Mouse (Mus musculus) hindbrain, embryonic 15.5 days (tissue): ENCODE results near the gene Rprd1b. TPM values are rescaled to one million over a fixed set of nuclear protein-coding genes. Genes with fewer than 3 reads are reported as not detected.

Experiments
- ATAC-seq: fragments of 200-750 bp; cut with Nextera tagmentation; 2 replicates; pipeline ENCODE4 v1.8.0; 2017; ENCODE audit warnings: low read depth, moderate number of reproducible peaks, moderate TSS enrichment; ENCODE audit not compliant: low FRiP score
- H3K27ac ChIP-seq: fragments of 300-500 bp; sonication (generic); replicated peaks from 2 replicates; pipeline ENCODE4 v1.5.1; 2015; ENCODE audit warnings: mild to moderate bottlenecking, inconsistent platforms
- H3K27me3 ChIP-seq: fragments of 300-500 bp; sonication (generic); 2 replicates; pipeline ENCODE4 v1.6.1; 2015; ENCODE audit warnings: control low read depth, inconsistent platforms
- H3K36me3 ChIP-seq: fragments of 300-500 bp; sonication (generic); 2 replicates; pipeline ENCODE4 v1.6.1; 2015; ENCODE audit warnings: control low read depth, inconsistent platforms
- H3K4me1 ChIP-seq: fragments of 300-500 bp; sonication (generic); replicated peaks from 2 replicates; pipeline ENCODE4 v1.6.1; 2015; ENCODE audit warnings: control low read depth, inconsistent platforms
- H3K4me2 ChIP-seq: fragments of 300-500 bp; sonication (generic); 2 replicates; pipeline ENCODE4 v1.6.1; 2015; ENCODE audit warnings: moderate library complexity, mild to moderate bottlenecking, inconsistent platforms
- H3K4me3 ChIP-seq: fragments of 300-500 bp; sonication (generic); 2 replicates; pipeline ENCODE4 v1.5.1; 2015; ENCODE audit warnings: mild to moderate bottlenecking, inconsistent platforms
- H3K9ac ChIP-seq: fragments of 300-500 bp; sonication (generic); 2 replicates; pipeline ENCODE4 v1.6.1; 2015; ENCODE audit warnings: inconsistent platforms
- H3K9me3 ChIP-seq: fragments of 300-500 bp; sonication (generic); 2 replicates; pipeline ENCODE4 v1.6.1; 2016; ENCODE audit warnings: control low read depth, inconsistent platforms
- WGBS: fragments of 180-500 bp; shearing (Covaris S2); methylation state at CpG from one replicate; pipeline ENCODE4 v1.1.7; 2015; 5-methylcytosine and 5-hydroxymethylcytosine counted together
- polyA plus RNA-seq: library from polyadenylated mRNA; unstranded; fragments of >200 nt; fragmentation: Nextera tagmentation; extraction: Ambion mirVana; gene quantifications from 2 replicates; pipeline ENCODE4 v1.2.1, GENCODE M21; 2015

The Rprd1b gene
- polyA plus RNA-seq, 1 experiment from 2014 or later = 31.9 TPM

DNA sequence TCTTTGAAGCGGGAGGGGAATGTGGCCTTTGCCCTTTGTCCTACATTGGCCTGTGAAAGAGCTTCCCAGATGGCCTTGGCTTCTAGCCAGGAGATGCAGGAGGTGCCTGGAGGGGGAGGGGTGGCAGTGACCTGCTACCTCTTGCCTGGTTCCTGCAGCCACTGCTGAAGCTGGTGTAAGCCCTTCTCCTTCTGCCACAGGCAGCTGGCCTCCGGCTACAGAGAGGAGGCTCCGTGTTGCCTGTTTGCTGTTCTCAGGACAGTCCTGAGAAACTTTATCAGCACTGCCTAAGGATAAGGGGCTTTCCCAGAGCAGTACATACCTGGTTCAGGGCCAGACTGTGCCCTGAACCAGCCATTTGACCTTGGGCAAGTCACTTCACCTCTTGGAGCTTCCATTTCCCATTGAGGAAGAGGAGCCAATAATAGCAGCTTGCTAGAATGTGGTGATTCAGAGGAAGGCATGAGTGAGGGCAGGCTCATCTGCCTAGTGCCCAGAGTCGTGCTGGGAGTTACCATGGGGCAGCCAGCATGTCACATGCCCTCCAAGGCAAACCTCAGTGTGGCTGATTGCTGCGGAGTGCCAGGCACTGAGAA is 102.2 kb downstream of the Rprd1b start:
- Histone ChIP-seq H3K9me3 (no peaks in the 10 kb centered on the region), H3K9ac (no peak overlapping the region), H3K4me2 (no peak overlapping the region), H3K4me3 (no peak overlapping the region), H3K4me1 (no peaks in the 10 kb centered on the region), H3K27me3 (no peaks in the 10 kb centered on the region), H3K27ac (no peak overlapping the region), H3K36me3 (no peaks in the 10 kb centered on the region)
- ATAC-seq = no peak
- WGBS = 51% methylated on average over 5 of the region's 5 CpGs

DNA sequence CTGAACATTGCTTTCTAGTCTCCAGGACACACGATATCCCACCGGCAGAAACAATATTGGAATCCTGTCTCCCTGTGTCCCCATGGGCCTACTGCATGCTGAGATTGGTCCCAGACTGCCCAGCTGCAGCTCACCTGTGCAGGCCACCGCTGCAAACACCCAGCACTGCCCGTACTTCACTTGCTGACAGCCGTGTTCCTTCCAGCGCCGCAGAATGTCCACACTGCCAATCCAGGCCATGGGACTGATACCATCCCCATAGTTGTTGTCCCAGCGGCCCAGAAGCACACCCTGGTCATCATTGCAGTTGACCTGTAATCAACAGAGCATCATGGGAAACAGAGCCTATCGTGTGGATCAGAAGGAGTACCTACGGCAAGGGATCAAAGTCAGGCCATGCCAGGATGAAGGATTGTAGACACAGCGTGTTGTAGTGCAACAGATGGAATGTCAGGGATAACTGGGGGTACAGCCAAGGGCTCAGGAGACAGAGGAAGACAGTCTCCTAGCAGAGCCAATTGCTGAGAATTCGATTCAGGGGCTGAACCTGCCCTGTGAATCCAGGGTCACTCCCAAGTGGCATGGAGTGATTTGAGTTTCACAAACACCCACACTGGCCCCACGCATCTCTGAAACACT is 103.0 kb downstream of the Rprd1b start:
- Histone ChIP-seq H3K4me3 (no peak overlapping the region), H3K9ac (no peak overlapping the region), H3K4me1 (no peaks in the 10 kb centered on the region), H3K27me3 (no peaks in the 10 kb centered on the region), H3K9me3 (no peaks in the 10 kb centered on the region), H3K36me3 (no peaks in the 10 kb centered on the region), H3K27ac (no peak overlapping the region), H3K4me2 (no peak overlapping the region)
- ATAC-seq = no peak
- 93% methylated on average over 13 of the region's 13 CpGs for WGBS

DNA sequence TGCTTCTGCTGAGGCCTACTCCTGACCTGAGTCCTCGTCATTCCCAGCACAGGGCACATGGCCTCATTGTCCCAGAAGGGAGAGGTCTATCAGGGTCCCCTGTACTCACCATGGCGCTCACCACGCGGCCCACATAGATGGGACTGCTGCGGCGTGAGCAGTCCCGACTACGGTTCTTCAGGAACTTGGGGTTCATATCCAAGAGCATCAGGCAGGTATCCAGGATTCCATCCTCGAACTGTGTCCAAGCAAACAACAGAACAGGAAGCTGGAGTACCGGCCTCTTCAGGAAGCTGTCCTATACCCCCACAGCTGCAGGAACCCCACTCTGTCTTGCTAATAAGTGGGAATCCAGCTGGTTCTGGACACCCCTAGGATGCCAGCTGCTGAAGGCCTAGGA is 104.0 kb downstream of the Rprd1b start:
- no peak overlapping the region for H3K4me2 ChIP-seq
- no peak overlapping the region for H3K4me3 ChIP-seq
- no peaks in the 10 kb centered on the region for H3K27me3 ChIP-seq
- ATAC-seq = no peak
- H3K36me3 ChIP-seq = no peaks in the 10 kb centered on the region
- H3K27ac ChIP-seq = no peak overlapping the region
- no peak overlapping the region for H3K9ac ChIP-seq
- H3K9me3 ChIP-seq = no peaks in the 10 kb centered on the region
- H3K4me1 ChIP-seq = no peaks in the 10 kb centered on the region
- WGBS = 89% methylated on average over 10 of the region's 10 CpGs

DNA sequence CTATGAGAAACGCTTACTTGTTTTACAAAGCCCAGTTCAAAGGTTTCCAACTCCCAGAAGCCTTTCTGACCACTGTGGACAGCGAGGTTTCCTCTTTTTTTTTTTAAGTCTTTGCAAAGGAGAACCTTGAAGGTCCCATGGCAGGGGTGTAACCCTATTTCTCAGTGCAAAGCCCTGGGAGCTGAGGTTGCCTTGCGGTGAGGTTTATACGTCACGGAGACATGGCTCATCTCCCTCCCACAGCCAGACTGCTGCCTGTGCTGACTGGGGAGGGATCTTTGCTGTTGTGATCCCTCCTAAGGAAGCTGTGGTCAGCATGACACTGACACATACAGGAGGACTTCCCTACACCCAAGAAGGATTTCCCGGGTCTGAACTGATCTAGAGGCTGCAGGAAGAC is 104.8 kb downstream of the Rprd1b start:
- Histone ChIP-seq H3K9me3 (no peaks in the 10 kb centered on the region), H3K4me3 (no peak overlapping the region), H3K9ac (no peak overlapping the region), H3K36me3 (no peaks in the 10 kb centered on the region), H3K27me3 (no peaks in the 10 kb centered on the region), H3K27ac (no peak overlapping the region), H3K4me2 (no peak overlapping the region), H3K4me1 (no peaks in the 10 kb centered on the region)
- 80% methylated on average over 6 of the region's 6 CpGs for WGBS
- ATAC-seq = no peak

DNA sequence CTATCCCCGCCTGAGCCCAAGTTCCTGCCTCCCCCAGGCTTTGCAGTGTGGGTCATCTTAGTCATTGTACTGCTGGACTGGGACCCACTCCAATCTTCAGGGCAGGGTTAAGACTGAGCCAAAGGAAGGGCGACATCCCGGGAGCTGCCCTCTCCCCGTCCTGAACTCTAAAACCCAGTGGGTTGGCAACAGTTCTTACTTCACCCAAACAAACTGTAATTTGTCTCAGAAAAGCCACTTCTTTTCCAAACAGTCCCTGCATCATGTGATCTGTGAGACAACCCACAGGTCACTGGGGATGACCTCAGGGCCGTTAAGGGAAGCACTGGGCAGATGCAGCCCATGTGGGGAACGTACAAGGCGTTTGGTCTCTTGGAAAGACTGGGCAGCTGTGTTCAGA is 107.9 kb downstream of the Rprd1b start:
- Histone ChIP-seq H3K4me3 (no peak overlapping the region), H3K27ac (no peak overlapping the region), H3K4me1 (peaks cover 12% of the 10 kb centered on the region), H3K9me3 (no peaks in the 10 kb centered on the region), H3K27me3 (no peaks in the 10 kb centered on the region), H3K36me3 (no peaks in the 10 kb centered on the region), H3K4me2 (no peak overlapping the region), H3K9ac (no peak overlapping the region)
- WGBS = 60% methylated on average over 7 of the region's 7 CpGs
- no peak for ATAC-seq

DNA sequence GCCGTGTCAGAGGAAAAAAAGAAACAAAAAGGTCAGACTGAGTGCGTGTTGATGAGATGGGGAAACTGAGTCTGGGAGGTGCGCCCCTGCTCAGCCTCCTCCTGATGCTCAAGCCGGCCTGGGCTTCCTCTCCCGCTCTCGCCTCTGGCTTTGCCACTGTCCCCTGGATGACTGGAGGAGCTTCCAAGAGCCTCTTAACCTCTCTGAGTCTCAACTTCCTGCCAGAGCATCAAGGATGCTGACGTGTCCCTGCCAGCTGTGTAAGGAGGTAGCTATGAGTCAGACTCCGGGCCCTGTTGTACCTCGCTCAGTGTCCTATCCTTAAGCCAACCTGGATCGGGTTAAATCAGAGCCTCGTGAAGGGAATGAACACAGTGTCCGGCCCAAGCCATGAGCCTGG is 109.5 kb downstream of the Rprd1b start:
- no peak for ATAC-seq
- Histone ChIP-seq H3K9ac (no peak overlapping the region), H3K9me3 (no peaks in the 10 kb centered on the region), H3K4me3 (no peak overlapping the region), H3K4me1 (peaks cover 12% of the 10 kb centered on the region), H3K4me2 (no peak overlapping the region), H3K27ac (no peak overlapping the region), H3K27me3 (no peaks in the 10 kb centered on the region), H3K36me3 (no peaks in the 10 kb centered on the region)
- WGBS = 86% methylated on average over 12 of the region's 12 CpGs

DNA sequence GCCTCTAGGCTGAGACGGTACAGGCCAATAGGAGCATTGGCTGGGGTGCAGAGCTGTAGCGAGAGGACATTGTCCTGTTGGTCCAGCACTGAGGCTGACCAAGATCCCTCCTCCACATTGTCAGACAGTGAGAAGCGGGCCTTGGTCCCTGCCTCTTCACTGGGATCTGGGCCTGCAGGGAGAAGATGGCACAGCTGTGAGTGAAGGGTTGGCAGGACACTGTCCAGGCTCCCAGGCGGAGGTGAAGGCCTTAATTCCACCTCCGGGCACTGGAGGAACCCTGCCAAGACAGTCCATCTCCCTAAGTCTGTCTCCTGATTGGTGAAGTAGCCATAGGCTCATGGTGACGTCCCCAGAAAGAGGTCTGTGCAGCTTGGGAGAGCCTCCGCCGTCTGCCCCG is 110.5 kb downstream of the Rprd1b start:
- Histone ChIP-seq H3K27ac (no peak overlapping the region), H3K4me1 (peaks cover 12% of the 10 kb centered on the region), H3K9me3 (no peaks in the 10 kb centered on the region), H3K27me3 (no peaks in the 10 kb centered on the region), H3K9ac (no peak overlapping the region), H3K4me2 (no peak overlapping the region), H3K4me3 (no peak overlapping the region), H3K36me3 (no peaks in the 10 kb centered on the region)
- WGBS = 91% methylated on average over 9 of the region's 9 CpGs
- no peak for ATAC-seq

DNA sequence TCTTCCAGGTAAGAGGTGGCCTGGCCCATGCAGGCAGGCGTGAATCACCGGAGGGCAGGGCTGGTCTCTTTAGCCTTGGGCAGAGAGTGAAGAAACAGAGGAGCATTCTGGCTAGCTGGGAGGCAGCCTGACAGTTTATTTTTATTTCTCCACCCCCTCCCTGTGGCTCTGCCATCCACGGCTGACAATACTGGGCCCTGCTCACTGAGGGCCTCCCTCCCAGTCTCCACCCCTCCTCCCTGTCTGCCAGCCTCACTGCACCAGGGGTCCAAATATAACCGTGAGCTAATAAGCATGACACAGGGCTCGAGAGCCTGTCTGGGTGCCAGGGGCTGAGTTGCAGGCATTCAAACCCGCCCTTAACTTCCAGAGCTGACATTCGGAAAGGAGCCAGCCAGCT is 111.3 kb downstream of the Rprd1b start:
- Histone ChIP-seq H3K4me2 (no peak overlapping the region), H3K9me3 (no peaks in the 10 kb centered on the region), H3K4me3 (no peak overlapping the region), H3K9ac (no peak overlapping the region), H3K36me3 (no peaks in the 10 kb centered on the region), H3K4me1 (peaks cover 12% of the 10 kb centered on the region), H3K27me3 (no peaks in the 10 kb centered on the region), H3K27ac (peak overlapping the region; percentile 26; the same call in 1 of the 2 replicates)
- 39% methylated on average over 7 of the region's 7 CpGs for WGBS
- peak; percentile 82 for ATAC-seq

DNA sequence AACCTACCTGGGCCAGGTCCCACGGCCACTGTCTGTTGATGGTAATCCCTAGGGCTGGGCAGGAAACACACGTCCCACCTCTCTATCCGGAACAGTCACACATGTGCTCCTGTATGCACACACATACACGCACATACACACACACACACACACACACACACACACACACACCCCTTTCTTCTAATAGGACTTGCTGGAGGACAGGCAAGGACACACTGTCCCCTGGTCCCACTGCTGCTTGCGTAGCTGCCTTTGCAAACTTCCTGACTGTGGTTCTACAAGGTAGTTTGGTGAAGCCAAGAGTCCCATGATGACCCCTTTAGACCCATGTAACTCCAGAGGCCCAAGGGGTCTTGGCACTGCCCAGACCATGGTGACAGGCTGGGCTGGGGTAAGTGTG is 112.4 kb downstream of the Rprd1b start:
- Histone ChIP-seq H3K4me3 (no peak overlapping the region), H3K27ac (no peak overlapping the region), H3K9me3 (no peaks in the 10 kb centered on the region), H3K9ac (no peak overlapping the region), H3K4me2 (no peak overlapping the region), H3K27me3 (no peaks in the 10 kb centered on the region; the same call in 1 of the 2 replicates), H3K4me1 (peaks cover 12% of the 10 kb centered on the region), H3K36me3 (no peaks in the 10 kb centered on the region)
- 88% methylated on average over 5 of the region's 5 CpGs for WGBS
- ATAC-seq = no peak

DNA sequence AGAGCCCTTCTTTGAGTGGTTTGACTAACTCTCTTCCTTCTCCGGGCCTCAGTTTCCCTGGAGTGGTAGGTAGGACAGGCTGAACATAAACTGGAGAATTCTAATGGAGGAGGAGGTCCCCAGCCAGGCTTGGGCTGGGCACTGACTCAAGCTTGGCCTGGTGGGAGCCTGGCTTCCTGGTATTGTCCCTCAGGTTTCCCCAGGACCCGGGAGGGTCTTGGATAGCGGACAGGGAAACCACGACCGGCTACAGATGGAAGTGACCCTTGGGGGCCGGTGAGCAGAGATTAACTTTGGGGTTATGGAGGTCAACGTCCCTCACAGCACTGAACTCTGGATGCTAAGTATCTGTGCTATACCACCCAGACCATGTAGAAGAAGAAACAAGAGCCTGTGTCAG is 113.0 kb downstream of the Rprd1b start:
- peaks cover 15% of the 10 kb centered on the region for H3K4me1 ChIP-seq
- peaks cover 3% of the 10 kb centered on the region; the same call in 1 of the 2 replicates for H3K27me3 ChIP-seq
- WGBS = 84% methylated on average over 7 of the region's 7 CpGs
- H3K4me2 ChIP-seq = no peak overlapping the region
- H3K9ac ChIP-seq = no peak overlapping the region
- no peak for ATAC-seq
- H3K36me3 ChIP-seq = no peaks in the 10 kb centered on the region
- no peak overlapping the region for H3K27ac ChIP-seq
- H3K9me3 ChIP-seq = no peaks in the 10 kb centered on the region
- H3K4me3 ChIP-seq = no peak overlapping the region

DNA sequence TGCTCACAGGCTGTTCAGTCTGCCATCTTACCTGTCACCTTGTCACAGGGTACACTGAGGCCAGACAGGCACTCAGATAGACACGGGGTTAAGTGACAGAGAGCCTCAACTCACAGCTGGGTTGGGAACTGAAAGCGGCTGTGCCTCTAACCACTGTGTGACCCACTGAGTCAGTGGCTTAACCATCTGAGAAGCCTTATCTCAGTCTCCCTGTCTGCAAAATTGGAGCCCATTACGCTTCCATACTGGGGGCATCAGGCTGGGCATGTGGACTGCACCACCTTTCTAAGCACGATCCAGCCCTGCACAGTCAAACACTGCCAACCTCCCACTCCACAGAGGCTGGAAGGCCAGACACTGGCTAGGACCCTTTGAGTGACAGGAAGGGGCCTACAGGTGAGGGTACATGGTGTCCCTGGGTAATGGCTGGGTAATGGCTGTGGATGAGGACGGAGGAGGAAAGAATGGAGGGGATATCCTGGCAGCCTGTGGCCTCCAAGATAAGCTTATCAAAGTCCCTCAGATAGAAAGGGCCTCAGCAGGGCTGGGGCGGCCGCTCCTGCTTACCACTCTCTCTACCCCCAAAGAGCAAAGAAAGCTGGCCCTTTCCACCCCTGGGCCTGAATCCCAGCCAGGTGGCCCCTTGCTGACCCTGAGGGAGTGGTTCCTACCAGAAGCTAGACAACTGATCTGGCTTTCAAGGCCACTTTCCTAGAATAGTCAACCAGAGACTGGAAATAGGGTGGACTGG is 113.6 kb downstream of the Rprd1b start:
- Histone ChIP-seq H3K36me3 (no peaks in the 10 kb centered on the region), H3K27ac (no peak overlapping the region), H3K9me3 (no peaks in the 10 kb centered on the region), H3K4me1 (peaks cover 16% of the 10 kb centered on the region), H3K27me3 (peaks cover 3% of the 10 kb centered on the region; the same call in 1 of the 2 replicates), H3K4me2 (no peak overlapping the region), H3K9ac (no peak overlapping the region), H3K4me3 (no peak overlapping the region)
- no peak for ATAC-seq
- WGBS = 89% methylated on average over 7 of the region's 7 CpGs

DNA sequence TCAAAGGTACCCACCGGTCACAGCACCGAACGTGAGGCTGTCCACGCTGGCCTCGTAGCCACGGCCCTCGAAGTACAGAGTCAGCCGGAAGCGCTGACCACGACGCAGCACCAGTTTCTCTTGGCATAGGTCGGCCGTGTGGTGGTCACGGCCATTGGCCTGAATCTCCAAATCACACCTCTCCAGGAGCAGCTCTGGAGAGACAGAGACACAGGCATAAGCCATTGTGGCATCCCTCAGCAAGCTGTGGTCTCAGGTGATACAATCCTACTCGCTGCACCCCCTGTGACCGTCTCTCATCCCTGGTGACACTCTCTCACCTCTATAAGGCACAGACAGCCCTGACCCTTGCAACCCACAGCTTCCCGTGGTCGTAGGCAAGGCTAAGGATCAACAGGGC is 114.7 kb downstream of the Rprd1b start:
- Histone ChIP-seq H3K9me3 (no peaks in the 10 kb centered on the region), H3K4me2 (no peak overlapping the region), H3K9ac (no peak overlapping the region), H3K27ac (no peak overlapping the region), H3K27me3 (peaks cover 3% of the 10 kb centered on the region; the same call in 1 of the 2 replicates), H3K4me3 (no peak overlapping the region), H3K36me3 (no peaks in the 10 kb centered on the region), H3K4me1 (peaks cover 16% of the 10 kb centered on the region)
- no peak for ATAC-seq
- 86% methylated on average over 18 of the region's 18 CpGs for WGBS
